Mouse (Mus musculus) intestine, embryonic 15.5 days (tissue): ENCODE measurements at regions not wholly inside any gene's neighbourhood (a gene's known extent, or its start where the extent isn't known, plus 50 kb on each side); places are given as distances from the start of the nearest gene placed in this dataset.

Experiments used
- ATAC-seq: fragments of 200-750 bp; cut with Nextera tagmentation; 2 replicates; pipeline ENCODE4 v1.8.0; 2017; ENCODE audit warnings: moderate TSS enrichment, moderate library complexity
- H3K27ac ChIP-seq: fragments of 300-500 bp; sonication (generic); 2 replicates; pipeline ENCODE4 v1.5.1; 2015; ENCODE audit warnings: mild to moderate bottlenecking, inconsistent platforms
- H3K27me3 ChIP-seq: fragments of 300-500 bp; sonication (generic); replicated peaks from 2 replicates; pipeline ENCODE4 v1.6.1; 2015; ENCODE audit warnings: inconsistent platforms
- H3K36me3 ChIP-seq: fragments of 300-500 bp; sonication (generic); 2 replicates; pipeline ENCODE4 v1.6.1; 2015; ENCODE audit warnings: inconsistent platforms
- H3K4me1 ChIP-seq: fragments of 300-500 bp; sonication (generic); replicated peaks from 2 replicates; pipeline ENCODE4 v1.6.1; 2015; ENCODE audit warnings: inconsistent platforms
- H3K4me2 ChIP-seq: fragments of 300-500 bp; sonication (generic); replicated peaks from 2 replicates; pipeline ENCODE4 v1.6.1; 2015; ENCODE audit warnings: mild to moderate bottlenecking, inconsistent platforms
- H3K4me3 ChIP-seq: fragments of 300-500 bp; sonication (generic); replicated peaks from 2 replicates; pipeline ENCODE4 v1.5.1; 2015; ENCODE audit warnings: inconsistent platforms
- H3K9ac ChIP-seq: fragments of 300-500 bp; sonication (generic); 2 replicates; pipeline ENCODE4 v1.6.1; 2015; ENCODE audit warnings: inconsistent platforms
- H3K9me3 ChIP-seq: fragments of 300-500 bp; sonication (generic); 2 replicates; pipeline ENCODE4 v1.6.1; 2016; ENCODE audit warnings: inconsistent platforms
- WGBS: fragments of 180-500 bp; shearing (Covaris S2); methylation state at CpG from one replicate; pipeline ENCODE4 v1.1.7; 2015; 5-methylcytosine and 5-hydroxymethylcytosine counted together

DNA sequence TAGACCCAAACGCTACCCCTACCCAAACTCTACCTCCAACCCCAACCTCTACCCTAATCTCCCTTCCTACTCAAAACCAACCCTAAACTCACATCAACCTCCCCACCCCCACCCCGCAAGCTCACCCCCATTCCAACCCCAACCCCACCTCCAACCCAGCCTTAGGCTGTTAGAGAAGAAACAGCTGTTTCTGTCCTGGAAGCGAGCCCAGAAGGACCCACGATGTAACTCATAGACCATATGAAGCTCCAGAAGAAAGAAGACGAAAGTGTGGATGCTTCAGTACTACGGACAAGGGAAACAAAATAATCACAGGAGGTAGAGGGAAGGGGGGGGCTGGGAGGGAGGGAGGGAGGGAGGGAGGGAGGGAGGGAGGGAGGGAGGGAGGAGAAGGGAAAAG lies 58.4 kb downstream of the Sox11 start:
- WGBS = 54% methylated on average over 6 of the region's 6 CpGs
- H3K9me3 ChIP-seq = no peaks in the 10 kb centered on the region
- no peaks in the 10 kb centered on the region for H3K36me3 ChIP-seq
- no peak overlapping the region for H3K4me2 ChIP-seq
- H3K4me1 ChIP-seq = 0 out of 2 replicates have a peak, but pooled peaks cover 3% of the 10 kb centered on the region
- no peak overlapping the region for H3K4me3 ChIP-seq
- no peak for ATAC-seq
- H3K9ac ChIP-seq = no peak overlapping the region
- no peaks in the 10 kb centered on the region for H3K27me3 ChIP-seq
- no peak overlapping the region for H3K27ac ChIP-seq

DNA sequence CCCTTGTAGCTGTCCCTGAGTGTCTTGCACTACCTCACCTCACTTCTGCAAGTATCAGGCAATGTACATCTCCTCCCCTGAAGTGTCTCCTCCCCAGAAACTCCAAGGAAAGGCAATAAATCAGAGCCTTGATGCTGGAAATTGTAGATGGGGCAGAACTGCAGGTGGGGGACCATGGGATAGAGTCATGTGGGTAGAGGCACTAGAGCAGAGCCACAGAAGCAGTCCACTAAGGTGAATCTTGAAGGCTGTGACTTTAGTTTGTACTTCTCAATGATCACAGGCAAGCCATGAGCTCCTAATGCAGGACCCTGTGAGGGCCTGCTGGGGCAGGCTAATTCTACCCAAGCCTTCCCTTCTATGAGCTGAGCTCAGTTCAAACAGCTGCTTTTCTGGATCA lies 80.4 kb downstream of the Sox11 start:
- no peaks in the 10 kb centered on the region for H3K27me3 ChIP-seq
- no peak overlapping the region for H3K9ac ChIP-seq
- no peak overlapping the region for H3K27ac ChIP-seq
- H3K9me3 ChIP-seq = no peaks in the 10 kb centered on the region
- ATAC-seq = no peak
- no peaks in the 10 kb centered on the region for H3K36me3 ChIP-seq
- no peak overlapping the region for H3K4me3 ChIP-seq
- H3K4me2 ChIP-seq = no peak overlapping the region
- H3K4me1 ChIP-seq = no peaks in the 10 kb centered on the region

- Histone ChIP-seq H3K9ac (no peak overlapping the region), H3K27ac (no peak overlapping the region), H3K4me1 (no peaks in the 10 kb centered on the region), H3K4me2 (no peak overlapping the region), H3K9me3 (no peaks in the 10 kb centered on the region), H3K27me3 (no peaks in the 10 kb centered on the region), H3K36me3 (no peaks in the 10 kb centered on the region), H3K4me3 (no peak overlapping the region)
- ATAC-seq = no peak
- WGBS = 36% methylated on average over 3 of the region's 3 CpGs
Measured at GRCm38 (mm10) chr12:27254125-27254524, 88.2 kb downstream of the Sox11 start.

DNA sequence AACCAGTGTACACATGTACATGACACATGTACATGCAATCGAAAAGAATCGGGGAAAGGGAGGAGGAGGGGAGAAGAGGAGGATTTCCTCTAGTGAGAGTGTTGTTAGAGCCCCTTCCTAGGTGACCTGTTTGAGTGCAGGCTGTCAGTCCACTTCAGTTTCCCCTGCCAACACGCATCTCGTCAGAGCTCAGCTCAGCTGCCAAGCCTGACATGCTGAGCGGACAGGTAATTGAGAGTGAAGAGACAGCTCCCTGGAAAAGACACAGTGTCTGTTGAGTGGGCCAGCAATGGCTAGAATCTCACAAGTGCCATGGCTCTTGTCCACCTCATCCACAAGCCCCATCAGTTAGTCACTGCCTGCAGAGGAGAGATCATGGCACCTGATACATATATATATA lies 90.9 kb downstream of the Sox11 start:
- no peak overlapping the region for H3K9ac ChIP-seq
- no peaks in the 10 kb centered on the region for H3K4me1 ChIP-seq
- H3K27ac ChIP-seq = no peak overlapping the region
- H3K9me3 ChIP-seq = no peaks in the 10 kb centered on the region
- WGBS = 81% methylated on average over 5 of the region's 5 CpGs
- H3K36me3 ChIP-seq = no peaks in the 10 kb centered on the region
- ATAC-seq = no peak
- H3K4me2 ChIP-seq = no peak overlapping the region
- no peaks in the 10 kb centered on the region for H3K27me3 ChIP-seq
- no peak overlapping the region for H3K4me3 ChIP-seq

DNA sequence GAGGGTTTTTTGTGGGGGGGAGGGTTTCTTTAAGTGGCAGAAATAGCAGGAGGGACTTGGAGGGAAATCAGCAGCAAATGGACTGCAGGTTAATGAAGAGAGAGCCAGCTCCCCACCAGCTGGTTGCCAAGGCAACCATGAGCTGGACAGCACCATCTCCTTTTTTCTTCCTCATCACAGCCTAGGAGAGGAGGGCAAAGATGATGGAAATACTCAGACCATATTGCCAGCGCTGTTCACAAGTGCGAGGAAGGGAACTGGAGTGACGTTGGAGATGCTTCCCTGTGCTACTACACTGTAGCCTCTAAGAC lies 93.9 kb downstream of the Sox11 start:
- Histone ChIP-seq H3K9ac (no peak overlapping the region), H3K4me3 (no peak overlapping the region), H3K9me3 (no peaks in the 10 kb centered on the region), H3K27me3 (no peaks in the 10 kb centered on the region), H3K4me1 (no peaks in the 10 kb centered on the region), H3K36me3 (no peaks in the 10 kb centered on the region), H3K4me2 (no peak overlapping the region), H3K27ac (no peak overlapping the region)
- WGBS = 87% methylated on average over 3 of the region's 3 CpGs
- ATAC-seq = no peak

DNA sequence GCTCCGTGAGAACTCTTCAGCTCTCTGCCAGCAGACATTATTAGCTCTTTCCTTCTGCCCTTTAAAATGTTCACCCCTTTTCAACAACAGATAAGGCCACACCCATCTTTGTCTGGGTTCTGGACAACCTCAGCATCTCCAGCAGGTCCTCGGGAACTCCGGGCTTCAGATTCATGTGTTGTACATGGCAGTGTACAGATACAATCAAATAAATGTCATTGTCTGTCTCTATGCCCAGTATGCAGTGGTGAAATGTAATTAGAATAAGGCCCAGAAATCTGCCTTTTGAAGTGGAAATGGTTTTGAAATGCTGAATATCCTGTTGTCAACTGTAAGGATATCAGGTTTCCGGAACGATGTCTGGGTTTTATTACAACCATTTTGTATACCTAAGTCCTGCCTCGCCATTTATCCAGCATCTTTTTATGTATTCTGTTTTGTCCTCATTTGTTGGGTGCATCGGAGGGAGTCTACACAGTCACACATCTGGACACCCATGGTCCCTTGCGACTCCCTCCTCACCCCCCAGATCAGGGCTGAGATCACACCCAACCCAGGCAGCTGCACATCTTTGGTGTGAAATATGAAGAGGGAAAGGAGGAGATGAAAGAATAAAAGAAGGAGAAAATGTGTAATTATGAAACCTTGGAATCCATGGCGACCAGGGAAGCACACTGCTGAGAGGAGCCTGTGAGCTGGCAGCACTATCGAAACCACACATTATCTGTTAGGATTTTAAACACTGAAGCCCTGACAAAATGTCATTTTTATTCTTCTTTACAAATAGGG lies 94.4 kb downstream of the Sox11 start:
- H3K36me3 ChIP-seq = no peaks in the 10 kb centered on the region
- H3K4me2 ChIP-seq = no peak overlapping the region
- ATAC-seq = no peak
- no peak overlapping the region for H3K4me3 ChIP-seq
- WGBS = 51% methylated on average over 10 of the region's 10 CpGs
- no peaks in the 10 kb centered on the region for H3K9me3 ChIP-seq
- H3K27ac ChIP-seq = no peak overlapping the region
- no peaks in the 10 kb centered on the region for H3K4me1 ChIP-seq
- no peak overlapping the region for H3K9ac ChIP-seq
- H3K27me3 ChIP-seq = no peaks in the 10 kb centered on the region

- WGBS = 34% methylated on average over 1 of the region's 1 CpGs
- Histone ChIP-seq H3K4me3 (no peak overlapping the region), H3K27me3 (no peaks in the 10 kb centered on the region), H3K9ac (no peak overlapping the region), H3K36me3 (no peaks in the 10 kb centered on the region), H3K9me3 (no peaks in the 10 kb centered on the region), H3K4me2 (no peak overlapping the region), H3K4me1 (no peaks in the 10 kb centered on the region), H3K27ac (no peak overlapping the region)
- no peak for ATAC-seq
Measured at GRCm38 (mm10) chr12:27235748-27236147, 106.6 kb downstream of the Sox11 start.

- Histone ChIP-seq H3K9ac (no peak overlapping the region), H3K4me2 (no peak overlapping the region), H3K9me3 (no peaks in the 10 kb centered on the region), H3K4me1 (no peaks in the 10 kb centered on the region), H3K36me3 (no peaks in the 10 kb centered on the region), H3K27me3 (no peaks in the 10 kb centered on the region), H3K27ac (no peak overlapping the region), H3K4me3 (no peak overlapping the region)
- WGBS = 88% methylated on average over 3 of the region's 3 CpGs
- no peak for ATAC-seq
Measured at GRCm38 (mm10) chr12:27221541-27221940, 120.8 kb downstream of the Sox11 start.

GRCm38 (mm10) chr12:27201191-27201590 lies 141.2 kb downstream of the Sox11 start:
- Histone ChIP-seq H3K27me3 (no peaks in the 10 kb centered on the region), H3K9ac (no peak overlapping the region)
- WGBS = 44% methylated on average over 7 of the region's 7 CpGs

DNA sequence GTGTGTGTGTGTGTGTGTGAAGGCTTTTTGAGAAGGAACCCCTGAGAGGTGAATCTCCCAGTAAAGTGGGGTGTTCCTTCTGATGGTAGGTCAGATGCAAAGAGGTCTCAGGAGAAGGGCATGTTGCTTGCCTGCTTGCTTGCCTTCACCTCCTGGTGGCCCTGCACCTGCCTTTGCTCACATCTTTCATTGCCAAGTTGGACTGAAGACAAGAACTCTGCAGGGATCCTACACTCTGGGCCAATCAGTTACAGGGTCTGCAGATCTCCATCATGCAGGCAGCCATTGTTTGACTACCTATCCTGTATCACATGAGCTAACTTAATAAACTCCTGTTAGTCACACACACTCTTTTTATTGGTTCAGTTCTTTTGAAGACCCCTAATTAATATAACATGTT lies 148.4 kb downstream of the Sox11 start:
- Histone ChIP-seq H3K36me3 (no peaks in the 10 kb centered on the region), H3K27ac (no peak overlapping the region), H3K9ac (no peak overlapping the region), H3K9me3 (no peaks in the 10 kb centered on the region), H3K4me1 (no peaks in the 10 kb centered on the region), H3K4me3 (no peak overlapping the region), H3K4me2 (no peak overlapping the region), H3K27me3 (no peaks in the 10 kb centered on the region)
- no peak for ATAC-seq

More at GRCm38 (mm10) chr12:27201191-27201590, 141.2 kb downstream of the Sox11 start:
- no peak overlapping the region for H3K4me3 ChIP-seq
- no peak for ATAC-seq
- H3K4me1 ChIP-seq = no peaks in the 10 kb centered on the region
- H3K36me3 ChIP-seq = no peaks in the 10 kb centered on the region
- H3K9me3 ChIP-seq = no peaks in the 10 kb centered on the region
- no peak overlapping the region for H3K4me2 ChIP-seq
- no peak overlapping the region for H3K27ac ChIP-seq

- H3K27ac ChIP-seq = no peak overlapping the region
- WGBS = 91% methylated on average over 6 of the region's 6 CpGs
Measured at GRCm38 (mm10) chr12:27191916-27192315, 150.5 kb downstream of the Sox11 start.

DNA sequence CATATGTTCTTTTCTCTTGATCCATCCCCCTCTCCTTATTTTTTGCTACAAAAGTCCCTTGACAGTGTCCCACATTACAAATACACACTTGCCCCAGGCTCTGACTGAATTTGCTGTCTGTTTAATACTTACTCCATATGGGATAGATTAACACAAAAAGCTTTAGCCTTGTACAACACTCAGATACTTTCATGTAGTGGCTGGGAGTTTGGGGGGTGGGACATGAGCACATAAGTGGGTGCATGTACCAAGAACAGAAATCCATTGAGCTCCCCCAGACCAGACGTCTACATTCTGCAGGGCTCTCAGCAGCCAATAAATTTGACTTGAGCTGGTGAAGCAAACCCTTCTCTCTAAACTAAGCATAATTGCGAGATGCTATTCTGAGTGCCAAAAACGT lies 154.9 kb downstream of the Sox11 start:
- WGBS = 52% methylated on average over 3 of the region's 3 CpGs
- Histone ChIP-seq H3K9ac (no peak overlapping the region), H3K27me3 (no peaks in the 10 kb centered on the region), H3K4me1 (0 out of 2 replicates have a peak, but pooled peaks cover 7% of the 10 kb centered on the region), H3K36me3 (no peaks in the 10 kb centered on the region), H3K9me3 (no peaks in the 10 kb centered on the region), H3K4me3 (no peak overlapping the region), H3K27ac (no peak overlapping the region), H3K4me2 (no peak overlapping the region)
- no peak for ATAC-seq

More at GRCm38 (mm10) chr12:27191916-27192315, 150.5 kb downstream of the Sox11 start:
- Histone ChIP-seq H3K9ac (no peak overlapping the region), H3K9me3 (no peaks in the 10 kb centered on the region), H3K36me3 (no peaks in the 10 kb centered on the region), H3K4me1 (no peaks in the 10 kb centered on the region), H3K27me3 (no peaks in the 10 kb centered on the region), H3K4me2 (no peak overlapping the region), H3K4me3 (no peak overlapping the region)
- no peak for ATAC-seq
